Mouse (Mus musculus) cerebellum, adult (tissue): ENCODE measurements around the gene Havcr2.
"Not testable (repeated sequence)": the region's sequence is repeated elsewhere in the genome, so short reads cannot be mapped to it uniquely, and the experiment has no call there.

Experiments
- ATAC-seq: cut with Nextera tagmentation; 2 replicates; pipeline ENCODE4 v1.9.2; 2017; ENCODE audit warnings: mild to moderate bottlenecking, moderate library complexity, mixed read lengths; ENCODE audit not compliant: insufficient number of reproducible peaks, low FRiP score, low TSS enrichment

Gene Havcr2

GRCm38 (mm10) chr11:46454453-46455045 is at the start of gene Havcr2:
Havcr2 (plus strand) TSS chr11:46454935.
- no peak for ATAC-seq

DNA sequence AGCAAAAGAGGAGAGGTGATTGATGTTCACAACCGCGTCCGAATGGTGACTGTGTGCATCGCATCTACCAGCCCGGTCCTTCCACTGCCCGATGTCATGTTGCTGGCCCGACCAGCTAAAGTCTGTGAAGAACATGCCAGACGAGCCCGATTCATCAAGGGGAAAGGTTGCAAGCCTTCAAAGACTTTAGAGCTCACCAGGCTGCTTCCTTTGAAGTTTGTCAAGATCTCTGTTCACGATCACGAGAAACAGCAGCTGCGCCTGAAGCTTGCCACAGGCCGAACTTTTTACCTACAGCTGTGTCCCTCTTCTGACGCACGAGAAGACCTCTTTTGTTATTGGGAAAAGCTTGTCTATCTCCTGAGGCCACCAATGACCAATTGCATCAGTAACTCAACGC is 49.7 kb upstream of the Havcr2 start:
- no peak for ATAC-seq

DNA sequence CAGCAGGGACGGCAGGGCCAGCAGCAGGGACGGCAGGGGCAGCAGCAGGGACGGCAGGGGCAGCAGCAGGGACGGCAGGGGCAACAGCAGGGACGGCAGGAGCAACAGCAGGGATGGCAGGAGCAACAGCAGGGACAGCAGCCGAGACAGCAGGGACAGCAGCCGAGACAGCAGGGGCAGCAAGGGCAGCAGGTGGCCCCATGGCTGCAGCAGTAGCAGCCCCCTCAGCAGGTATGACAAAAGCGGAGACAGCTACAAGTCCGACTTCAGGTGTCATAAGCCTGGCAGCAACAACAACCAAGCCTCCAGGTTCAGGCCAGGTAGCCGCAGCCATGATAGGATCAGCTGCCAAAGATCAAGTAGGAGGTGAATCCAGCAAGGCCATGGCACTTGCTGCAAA is 48.0 kb upstream of the Havcr2 start:
- peak; percentile 40; the same call in 1 of the 2 replicates for ATAC-seq

- ATAC-seq, result no peak
These were observed 44.6 kb upstream of the Havcr2 start for GRCm38 (mm10) chr11:46410018-46410563.

GRCm38 (mm10) chr11:46418438-46418837 is 36.3 kb upstream of the Havcr2 start:
- no peak for ATAC-seq

- ATAC-seq, result no peak
These were observed 35.9 kb upstream of the Havcr2 start for GRCm38 (mm10) chr11:46418860-46419259.

- no peak for ATAC-seq
These were observed 33.4 kb upstream of the Havcr2 start for GRCm38 (mm10) chr11:46421086-46421888.

DNA sequence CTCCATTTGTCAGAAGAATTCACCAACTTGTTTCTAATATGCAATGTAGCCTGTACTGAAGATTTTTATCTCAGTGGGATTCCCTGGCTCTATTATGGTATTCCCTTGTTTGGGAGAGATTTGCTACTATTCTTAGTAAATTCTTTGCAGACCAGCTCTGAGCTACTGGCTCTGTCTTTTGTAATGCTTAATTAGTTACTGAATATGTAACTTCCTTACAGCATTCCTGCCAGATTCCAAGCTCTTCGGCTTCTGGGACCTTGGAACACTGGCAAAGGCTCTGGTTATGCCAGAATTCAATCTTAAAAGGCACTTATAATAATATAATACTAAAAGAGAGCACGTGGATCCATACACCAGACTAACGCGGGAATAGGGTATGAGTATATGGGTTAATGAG is 26.6 kb upstream of the Havcr2 start:
- ATAC-seq, result not testable (repeated sequence)

- no peak for ATAC-seq
These were observed 24.6 kb upstream of the Havcr2 start for GRCm38 (mm10) chr11:46430123-46430522.

DNA sequence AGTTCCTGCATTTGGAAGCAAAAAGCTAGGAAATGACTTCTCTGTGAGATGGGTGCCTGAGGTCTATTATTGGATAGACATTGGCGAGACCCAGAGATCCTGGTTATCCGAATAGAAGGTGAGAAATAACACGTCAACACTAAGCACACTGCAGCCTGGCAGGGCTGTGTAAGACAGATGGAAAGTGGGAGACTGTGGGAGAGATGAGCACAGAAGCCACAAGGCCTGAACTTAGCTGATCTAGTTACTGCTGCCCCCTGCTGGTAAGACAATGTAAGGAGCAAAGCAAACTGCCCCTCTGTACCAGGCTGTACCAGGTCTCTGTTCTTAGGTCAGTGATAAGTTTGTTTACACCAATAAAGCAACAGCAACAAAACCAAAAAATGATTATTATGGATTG is 23.6 kb upstream of the Havcr2 start:
- ATAC-seq, result peak; percentile 90

- ATAC-seq, result no peak
These were observed 19.4 kb upstream of the Havcr2 start for GRCm38 (mm10) chr11:46435363-46435762.

DNA sequence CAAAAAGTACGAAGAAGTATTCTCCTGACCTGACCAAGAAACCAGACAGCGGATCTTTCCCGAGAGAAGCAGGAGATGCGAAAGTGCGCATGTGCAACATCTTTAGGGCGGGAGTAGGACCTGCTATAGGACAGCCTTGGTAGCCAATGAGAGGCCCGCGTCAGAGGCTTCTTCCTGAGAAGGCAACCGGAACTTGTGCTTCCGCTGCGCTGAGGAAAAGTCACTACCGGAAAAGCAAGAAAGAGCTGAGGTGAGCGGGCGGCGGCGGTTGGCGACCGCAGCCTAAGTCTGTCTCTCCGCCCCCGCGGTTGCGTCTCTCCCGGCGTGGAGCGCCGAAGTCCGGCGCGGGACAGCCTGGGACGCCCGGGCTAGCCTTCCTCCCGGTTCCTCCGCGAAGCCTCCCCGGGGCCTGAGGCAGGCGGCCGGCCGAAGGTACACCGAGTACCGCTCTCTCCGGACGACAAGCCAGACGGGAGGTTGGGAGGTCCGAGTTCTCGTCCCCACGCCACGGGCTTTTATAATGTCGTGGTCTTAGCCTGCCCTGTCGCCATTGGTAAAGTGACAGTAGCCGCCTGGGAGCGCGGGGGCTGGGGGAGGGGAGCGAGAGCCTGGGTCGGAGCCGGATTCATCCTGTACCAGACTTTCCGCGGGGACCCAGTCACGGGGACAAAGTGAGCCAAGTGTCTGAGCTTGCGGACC is 17.8 kb upstream of the Havcr2 start, which contains the start of gene Med7:
Gene Med7, plus strand, starts transcription at position 166 of the 699 bp plus-strand sequence.
- peak; percentile 100 for ATAC-seq

DNA sequence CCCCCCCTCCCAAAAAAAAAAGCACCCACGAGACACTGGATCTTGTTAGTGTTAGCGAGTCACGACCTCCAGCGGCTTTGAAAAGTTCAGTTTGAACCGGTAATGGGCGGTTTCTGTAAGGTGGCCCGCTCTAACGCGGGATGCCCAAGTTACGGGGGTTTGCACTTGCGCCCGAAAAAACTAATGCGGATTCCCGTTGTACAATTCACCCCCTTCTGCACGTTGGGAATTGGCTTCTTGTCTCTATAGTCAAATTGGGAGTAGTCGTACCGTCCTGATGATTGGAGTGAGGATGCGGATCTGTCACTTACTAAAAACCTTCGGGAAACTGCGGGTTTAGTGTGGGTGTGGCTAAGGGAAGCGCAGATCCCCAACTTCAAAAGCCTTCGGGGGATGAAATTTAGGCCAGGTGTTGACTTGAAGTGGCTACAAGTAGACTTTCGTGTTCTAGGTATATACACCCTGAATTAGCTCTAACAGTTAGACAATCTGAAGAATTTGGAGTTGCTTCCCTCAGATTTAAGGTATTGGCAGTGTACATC is 17.2 kb upstream of the Havcr2 start:
- 0 out of 2 replicates have a peak, but pooled peaks have one; percentile 16 for ATAC-seq

- ATAC-seq, result no peak
These were observed 15.7 kb upstream of the Havcr2 start for GRCm38 (mm10) chr11:46439005-46439543.

GRCm38 (mm10) chr11:46441774-46442173 is 13.0 kb upstream of the Havcr2 start:
- ATAC-seq, result no peak

DNA sequence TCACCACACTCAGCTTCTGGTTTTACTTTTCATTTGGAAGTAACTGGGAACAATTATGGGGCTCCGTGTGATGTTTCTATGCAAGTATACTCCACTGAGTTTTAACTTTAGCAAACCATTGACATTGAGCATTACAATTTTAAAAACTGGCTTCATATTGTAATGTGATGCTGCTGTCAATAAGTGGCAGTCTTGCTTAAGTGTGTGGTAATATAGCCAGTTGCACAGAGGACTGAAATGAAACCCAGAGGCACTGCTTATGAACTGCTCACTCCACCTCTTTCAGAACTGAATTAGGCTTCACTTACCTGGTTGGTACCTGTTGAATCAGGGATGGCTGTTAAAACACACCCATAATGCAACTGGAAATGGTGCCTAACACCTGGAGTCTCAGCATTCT is 11.6 kb upstream of the Havcr2 start:
- ATAC-seq, result no peak

GRCm38 (mm10) chr11:46443979-46444378 is 10.8 kb upstream of the Havcr2 start:
- ATAC-seq, result no peak

DNA sequence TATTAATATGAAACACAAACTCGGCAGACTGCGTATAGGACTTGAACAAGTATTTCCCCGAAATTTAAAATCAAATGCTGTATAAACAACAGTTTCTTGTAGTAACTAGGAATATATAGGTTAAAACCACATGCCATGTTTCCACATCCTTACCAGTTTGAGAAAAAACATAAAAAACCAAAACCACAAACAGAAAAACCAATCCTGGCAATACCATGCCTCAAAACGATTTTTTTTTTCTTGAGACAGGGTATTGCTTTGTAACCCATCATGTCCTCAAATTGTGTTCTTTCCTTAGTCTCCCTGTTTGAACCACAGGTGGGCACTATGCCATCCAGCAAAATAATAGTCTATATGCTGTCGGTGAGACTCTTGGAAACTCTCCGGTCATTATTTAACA is 8.6 kb upstream of the Havcr2 start:
- no peak for ATAC-seq

- ATAC-seq, result no peak
These were observed 6.9 kb upstream of the Havcr2 start for GRCm38 (mm10) chr11:46447644-46448484.
